Mouse (Mus musculus): ENCODE results near the gene Dcaf15. TPM values are rescaled to one million over a fixed set of nuclear protein-coding genes. Genes with fewer than 3 reads are reported as not detected.

Dcaf15 gene
- total and polyA plus RNA-seq, 3 experiments: 5.9 to 18.4 (median 7.6) TPM

DNA sequence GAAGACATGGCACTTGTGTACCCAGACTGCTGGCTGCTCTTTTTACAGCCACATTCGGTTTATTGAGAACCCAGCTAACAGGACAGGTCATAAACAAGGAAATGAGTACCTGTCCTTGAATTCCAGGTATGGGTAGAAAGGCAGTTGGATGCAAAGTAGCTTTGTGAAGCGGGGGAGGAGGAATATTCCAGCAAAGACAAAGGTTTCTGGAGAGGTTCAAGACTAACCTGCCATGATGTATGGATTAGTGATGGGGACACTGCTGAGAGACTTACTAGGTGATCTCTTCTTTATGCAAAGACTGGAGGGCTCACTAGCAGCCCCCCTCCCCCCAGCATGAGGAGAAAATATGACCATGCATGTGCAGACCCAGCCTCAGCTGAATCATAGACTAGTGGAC is 1.1 kb upstream of the Dcaf15 start:
- intact Hi-C loops (cut with DNase I): loop anchor here (2.0 kb wide), 1 partner anchor 37 kb away; no protein-coding TSS in a partner anchor
- Histone ChIP-seq H3K36me3 (ENCODE audit: control insufficient read depth, insufficient read depth, low read length) (no peaks in the 10 kb centered on the region), H3K9ac (ENCODE audit: low read depth, low read length) (no peak overlapping the region), H3K4me1 (ENCODE audit: control insufficient read depth, insufficient read depth, low read length) (peaks cover 5% of the 10 kb centered on the region), H3K27ac (no peak overlapping the region), H3K27me3 (ENCODE audit: control insufficient read depth, insufficient read depth, low read length) (no peaks in the 10 kb centered on the region), H3K79me2 (replicated peaks; ENCODE audit: control insufficient read depth, insufficient read depth, low read length) (peaks cover 1% of the 10 kb centered on the region; the same call in 1 of the 2 replicates), H3K4me3 (no peak overlapping the region)
- TF ChIP-seq CTCF (IDR thresholded peaks at IDR 0.05): no peak
- no peak for TF ChIP-seq POLR2A (IDR thresholded peaks at IDR 0.05; ENCODE audit: insufficient read depth, low read depth, low read length)
- TF ChIP-seq EP300 (IDR thresholded peaks at IDR 0.05; ENCODE audit: insufficient read depth, low read depth, low read length): no peak
- 83% methylated on average over 2 of the region's 2 CpGs for WGBS
- no peak for DNase-seq

DNA sequence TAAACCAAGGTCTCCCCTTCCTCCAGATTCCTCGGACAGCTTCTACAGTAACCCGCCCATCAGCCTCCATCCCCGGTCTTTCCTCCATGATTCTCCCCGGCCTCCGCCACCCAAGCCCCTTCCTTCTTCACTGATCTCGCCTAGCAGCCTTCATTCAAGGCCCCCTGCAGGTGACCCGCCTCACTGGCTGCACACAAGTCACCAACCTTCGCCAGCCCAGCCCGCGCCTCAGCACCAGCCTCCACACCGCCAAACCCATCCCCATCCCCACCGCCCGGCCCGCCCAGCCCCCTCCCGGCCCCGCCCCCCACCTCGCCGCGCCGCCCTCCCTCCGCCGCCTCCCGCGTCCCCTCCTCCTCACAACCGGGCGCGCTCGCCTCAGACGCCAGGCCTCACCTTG is 347 bp downstream of the Dcaf15 start:
- Histone ChIP-seq H3K27me3 (ENCODE audit: control insufficient read depth, insufficient read depth, low read length) (no peaks in the 10 kb centered on the region), H3K79me2 (replicated peaks; ENCODE audit: control insufficient read depth, insufficient read depth, low read length) (peaks cover 1% of the 10 kb centered on the region; the same call in 1 of the 2 replicates), H3K36me3 (ENCODE audit: control insufficient read depth, insufficient read depth, low read length) (no peaks in the 10 kb centered on the region), H3K27ac (peak overlapping the region; percentile 88), H3K9ac (ENCODE audit: low read depth, low read length) (peak overlapping the region; percentile 59), H3K4me1 (ENCODE audit: control insufficient read depth, insufficient read depth, low read length) (peaks cover 5% of the 10 kb centered on the region), H3K4me3 (peak overlapping the region; percentile 72)
- 1% methylated on average over 25 of the region's 29 CpGs for WGBS
- intact Hi-C loops (cut with DNase I): loop anchor here (1.0 to 2.0 kb wide), 2 partner anchors 35 to 43 kb away; partner anchors contain the start of gene Cc2d1a
- no peak for DNase-seq
- TF ChIP-seq POLR2A (IDR thresholded peaks at IDR 0.05; ENCODE audit: insufficient read depth, low read depth, low read length) (no peak), CTCF (IDR thresholded peaks at IDR 0.05) (peak; percentile 55), EP300 (IDR thresholded peaks at IDR 0.05; ENCODE audit: insufficient read depth, low read depth, low read length) (no peak)

DNA sequence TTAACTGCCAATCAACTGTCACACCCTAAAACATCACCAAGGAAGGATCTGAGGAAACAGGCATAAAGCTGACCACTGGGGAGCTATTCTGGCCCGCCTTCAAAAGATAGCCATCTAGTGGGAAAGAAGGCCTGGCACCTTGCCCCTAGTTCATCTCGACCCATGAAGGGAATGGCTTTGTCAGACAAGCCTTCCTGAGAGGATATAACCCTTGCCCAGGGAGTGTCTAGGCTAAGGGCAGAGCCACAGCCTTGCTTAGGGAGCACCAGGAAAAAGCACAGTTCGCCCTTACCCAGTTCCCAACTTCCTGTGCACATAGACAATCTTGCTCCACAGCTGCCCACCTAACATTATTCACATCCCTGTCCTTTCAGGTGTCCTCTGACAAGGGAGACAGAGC is 967 bp downstream of the Dcaf15 start:
- Histone ChIP-seq H3K27ac (no peak overlapping the region), H3K9ac (ENCODE audit: low read depth, low read length) (peak overlapping the region; percentile 21; the same call in 1 of the 2 replicates), H3K4me3 (no peak overlapping the region), H3K36me3 (ENCODE audit: control insufficient read depth, insufficient read depth, low read length) (no peaks in the 10 kb centered on the region), H3K27me3 (ENCODE audit: control insufficient read depth, insufficient read depth, low read length) (no peaks in the 10 kb centered on the region), H3K4me1 (ENCODE audit: control insufficient read depth, insufficient read depth, low read length) (peaks cover 5% of the 10 kb centered on the region), H3K79me2 (replicated peaks; ENCODE audit: control insufficient read depth, insufficient read depth, low read length) (peaks cover 1% of the 10 kb centered on the region; the same call in 1 of the 2 replicates)
- TF ChIP-seq EP300 (IDR thresholded peaks at IDR 0.05; ENCODE audit: insufficient read depth, low read depth, low read length) (no peak), CTCF (IDR thresholded peaks at IDR 0.05) (no peak), POLR2A (IDR thresholded peaks at IDR 0.05; ENCODE audit: insufficient read depth, low read depth, low read length) (no peak)
- peak in 1 of 2 experiments; percentile 5 for DNase-seq
- 20% methylated on average over 3 of the region's 3 CpGs for WGBS
- intact Hi-C loops (cut with DNase I): loop anchor here (1.0 kb wide), 1 partner anchor 60 kb away; no protein-coding TSS in a partner anchor

DNA sequence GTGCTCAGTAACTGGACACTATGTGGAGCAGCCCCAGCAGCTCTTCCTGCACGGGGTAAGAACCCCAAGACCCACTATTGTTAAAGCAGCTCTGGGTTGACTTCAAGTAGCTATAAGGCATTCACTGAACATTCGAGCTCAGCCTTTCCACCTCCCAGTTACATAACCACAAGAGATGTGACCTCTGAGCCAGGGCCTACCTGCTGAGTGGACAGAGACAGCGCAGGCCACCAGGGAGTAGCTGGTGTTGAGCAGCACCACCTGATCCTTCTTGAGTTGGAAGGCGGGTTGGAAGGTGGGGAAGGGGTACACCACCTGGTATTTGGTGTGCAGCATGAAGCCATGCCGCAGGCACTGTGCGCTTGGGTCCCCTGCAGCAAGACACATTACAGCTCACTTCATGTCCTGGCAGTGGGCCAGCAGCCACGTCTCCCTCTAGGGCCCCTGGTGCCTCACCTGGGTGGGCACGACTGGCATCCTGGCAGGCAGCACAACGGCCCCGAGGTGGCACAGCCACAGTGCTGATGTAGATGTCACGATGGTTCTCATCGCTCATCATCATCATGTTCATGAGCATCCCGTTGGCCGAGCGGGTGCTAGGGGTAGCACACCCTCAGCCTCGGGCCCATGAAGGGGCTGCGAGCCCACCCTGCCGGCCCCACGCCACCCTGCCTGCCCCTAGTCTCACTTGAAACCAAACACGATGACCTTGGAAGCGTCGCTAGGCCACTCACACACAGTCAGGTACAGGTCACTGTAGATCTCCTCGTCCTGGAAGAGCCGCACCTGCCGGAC is 2.9 kb downstream of the Dcaf15 start:
- H3K4me1 ChIP-seq (ENCODE audit: control insufficient read depth, insufficient read depth, low read length): peaks cover 5% of the 10 kb centered on the region
- peaks cover 1% of the 10 kb centered on the region; the same call in 1 of the 2 replicates for H3K79me2 ChIP-seq (replicated peaks; ENCODE audit: control insufficient read depth, insufficient read depth, low read length)
- intact Hi-C loops (cut with DNase I): no loop called here
- TF ChIP-seq EP300 (IDR thresholded peaks at IDR 0.05; ENCODE audit: insufficient read depth, low read depth, low read length) (no peak), CTCF (IDR thresholded peaks at IDR 0.05) (no peak), POLR2A (IDR thresholded peaks at IDR 0.05; ENCODE audit: insufficient read depth, low read depth, low read length) (no peak)
- H3K36me3 ChIP-seq (ENCODE audit: control insufficient read depth, insufficient read depth, low read length): no peaks in the 10 kb centered on the region
- H3K9ac ChIP-seq (ENCODE audit: low read depth, low read length): no peak overlapping the region
- no peak overlapping the region for H3K4me3 ChIP-seq
- DNase-seq: no peak
- H3K27ac ChIP-seq: no peak overlapping the region
- WGBS: 92% methylated on average over 25 of the region's 25 CpGs
- no peaks in the 10 kb centered on the region for H3K27me3 ChIP-seq (ENCODE audit: control insufficient read depth, insufficient read depth, low read length)

DNA sequence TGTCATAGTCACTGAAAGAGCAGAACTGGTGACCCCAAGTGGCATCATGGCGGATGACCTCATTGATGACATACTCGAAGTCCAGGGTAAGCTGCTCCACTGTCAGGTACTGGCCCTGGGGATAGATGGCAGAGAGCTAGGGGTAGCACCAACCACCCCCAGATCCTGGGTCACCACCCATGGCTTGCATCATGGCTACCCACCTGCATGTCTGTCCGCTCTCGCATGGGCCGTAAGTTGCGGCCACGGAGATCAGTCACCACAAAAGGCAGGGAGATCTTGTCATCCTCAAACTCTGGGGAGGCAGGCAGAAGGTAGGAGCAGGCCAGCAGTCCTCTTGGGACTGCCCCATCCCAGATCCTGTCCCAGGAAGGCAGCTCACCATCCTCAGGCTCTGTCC is 6.2 kb downstream of the Dcaf15 start:
- WGBS: 90% methylated on average over 7 of the region's 7 CpGs
- Histone ChIP-seq H3K4me3 (no peak overlapping the region), H3K79me2 (replicated peaks; ENCODE audit: control insufficient read depth, insufficient read depth, low read length) (no peaks in the 10 kb centered on the region; the same call in 1 of the 2 replicates), H3K27me3 (ENCODE audit: control insufficient read depth, insufficient read depth, low read length) (no peaks in the 10 kb centered on the region), H3K4me1 (ENCODE audit: control insufficient read depth, insufficient read depth, low read length) (no peaks in the 10 kb centered on the region), H3K9ac (ENCODE audit: low read depth, low read length) (no peak overlapping the region), H3K36me3 (ENCODE audit: control insufficient read depth, insufficient read depth, low read length) (no peaks in the 10 kb centered on the region), H3K27ac (no peak overlapping the region)
- TF ChIP-seq CTCF (IDR thresholded peaks at IDR 0.05) (no peak), POLR2A (IDR thresholded peaks at IDR 0.05; ENCODE audit: insufficient read depth, low read depth, low read length) (no peak), EP300 (IDR thresholded peaks at IDR 0.05; ENCODE audit: insufficient read depth, low read depth, low read length) (no peak)
- DNase-seq: no peak
- intact Hi-C loops (cut with DNase I): no loop called here

DNA sequence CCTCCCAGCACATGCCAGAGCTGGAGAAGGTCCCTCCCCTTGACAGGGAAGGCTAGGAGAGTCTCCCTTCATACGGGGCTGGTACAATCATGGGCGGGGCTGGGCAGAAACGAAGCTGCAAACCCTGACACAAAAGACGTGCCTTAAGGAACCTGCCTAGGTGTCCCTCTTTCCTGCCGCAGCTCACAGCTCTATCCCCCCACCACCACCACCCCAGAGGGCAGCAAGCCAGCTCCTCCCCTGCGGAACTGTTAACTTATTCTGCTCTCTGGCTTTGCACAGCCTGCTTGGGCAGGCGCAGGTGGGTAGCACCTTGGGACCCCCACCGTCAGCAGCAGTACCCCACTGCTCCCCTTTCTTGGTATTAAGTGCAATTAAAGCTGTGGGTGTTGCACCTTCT is 8.5 kb downstream of the Dcaf15 start:
- no peaks in the 10 kb centered on the region for H3K36me3 ChIP-seq (ENCODE audit: control insufficient read depth, insufficient read depth, low read length)

More for the DNA sequence above, 8.5 kb downstream of the Dcaf15 start:
- WGBS: 74% methylated on average over 8 of the region's 8 CpGs
- no peak overlapping the region for H3K4me3 ChIP-seq
- H3K4me1 ChIP-seq (ENCODE audit: control insufficient read depth, insufficient read depth, low read length): no peaks in the 10 kb centered on the region
- intact Hi-C loops (cut with DNase I): no loop called here
- no peak overlapping the region for H3K27ac ChIP-seq
- no peak overlapping the region for H3K9ac ChIP-seq (ENCODE audit: low read depth, low read length)
- H3K79me2 ChIP-seq (replicated peaks; ENCODE audit: control insufficient read depth, insufficient read depth, low read length): no peaks in the 10 kb centered on the region
- H3K27me3 ChIP-seq (ENCODE audit: control insufficient read depth, insufficient read depth, low read length): no peaks in the 10 kb centered on the region
- no peak for TF ChIP-seq CTCF (IDR thresholded peaks at IDR 0.05)
- no peak for TF ChIP-seq POLR2A (IDR thresholded peaks at IDR 0.05; ENCODE audit: insufficient read depth, low read depth, low read length)
- TF ChIP-seq EP300 (IDR thresholded peaks at IDR 0.05; ENCODE audit: insufficient read depth, low read depth, low read length): no peak
- DNase-seq: no peak
